Mouse (Mus musculus): ENCODE measurements around the gene Macrod1. TPM values are rescaled to one million over a fixed set of nuclear protein-coding genes. Genes with fewer than 3 reads are reported as not detected.
A peak's percentile ranks its signal among the peaks of the same experiment; 100 is the strongest.
"Not testable (repeated sequence)": the region's sequence is repeated elsewhere in the genome, so short reads cannot be mapped to it uniquely, and the experiment has no call there.

Macrod1 gene
- total RNA-seq (2022): 10 to 100 TPM; 27.7 to 64.8 (median 40.3) TPM

DNA sequence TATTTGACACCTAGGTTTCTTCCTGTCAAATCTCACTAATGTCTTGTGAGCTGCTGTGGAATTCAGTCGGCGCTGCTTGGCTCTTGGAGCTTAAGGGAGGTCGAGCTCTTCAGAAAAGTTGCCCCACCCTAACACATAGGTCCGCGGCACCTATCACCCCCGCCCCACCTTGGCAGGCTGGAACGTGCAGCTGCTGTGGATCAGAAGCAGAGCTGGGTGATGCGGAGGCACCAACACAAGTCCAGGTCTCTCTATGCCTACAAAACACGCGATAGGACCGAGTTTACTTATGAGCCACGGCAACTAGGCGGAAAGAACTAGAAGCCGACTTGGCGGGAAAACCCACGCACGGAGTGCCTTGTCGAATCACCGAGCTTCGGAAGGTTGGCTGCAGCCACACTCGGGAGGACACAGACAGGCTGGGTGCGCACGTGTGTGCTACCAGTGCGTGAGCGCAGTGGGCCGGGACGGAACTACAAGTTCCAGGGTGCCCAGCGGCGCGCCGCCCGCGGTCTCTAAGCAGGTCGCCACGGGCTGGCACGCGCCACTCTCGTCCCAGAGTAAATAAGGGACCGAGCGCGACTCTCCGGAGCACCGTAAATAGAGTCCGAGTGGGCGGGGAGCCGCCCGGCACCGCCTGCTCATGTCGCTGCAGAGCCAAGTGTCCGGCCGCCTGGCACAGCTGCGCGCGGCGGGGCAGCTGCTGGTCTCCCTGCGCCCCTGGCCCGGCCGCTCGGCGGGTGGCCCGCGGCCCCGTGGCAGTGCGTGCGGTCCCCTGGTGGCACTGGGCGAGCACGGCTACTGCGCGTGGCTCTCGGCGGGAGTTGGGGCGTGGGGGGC is at the start of gene Macrod1:
Gene Macrod1 (plus strand): TSS at position 563 of the 840 bp plus-strand sequence.
- DNase-seq: peak; percentile 77

DNA sequence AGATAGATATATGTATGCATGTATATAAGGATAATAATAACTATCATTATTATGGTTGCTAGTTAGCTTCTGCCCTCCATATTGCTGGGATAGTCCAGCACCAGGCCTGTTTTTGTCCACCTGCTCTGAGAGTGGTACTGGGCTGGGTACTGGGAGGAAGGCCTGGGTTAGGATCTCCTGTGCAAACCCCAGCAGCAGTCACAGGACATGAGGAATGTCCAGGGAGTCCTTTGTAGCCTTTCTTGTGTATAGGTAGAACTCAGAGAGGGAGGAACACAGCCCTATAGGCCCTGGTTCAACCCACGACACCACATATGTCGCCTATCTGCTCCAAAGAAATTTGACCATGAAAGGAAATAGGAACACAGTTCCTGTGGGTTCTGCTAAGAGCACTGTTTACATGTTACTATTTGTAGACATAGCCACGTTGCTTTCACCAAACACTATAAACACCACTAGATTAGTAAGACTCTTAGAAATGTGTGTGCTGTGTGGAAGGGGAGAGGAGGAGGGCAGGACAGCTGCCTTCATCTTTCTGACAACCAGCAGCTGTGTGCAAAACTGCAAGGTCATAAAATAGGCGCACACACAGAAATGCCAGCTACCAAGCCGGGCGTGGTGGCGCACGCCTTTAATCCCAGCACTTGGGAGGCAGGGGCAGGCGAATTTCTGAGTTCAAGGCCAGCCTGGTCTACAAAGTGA is 49.6 kb upstream of the Macrod1 start:
- no peak for DNase-seq

DNA sequence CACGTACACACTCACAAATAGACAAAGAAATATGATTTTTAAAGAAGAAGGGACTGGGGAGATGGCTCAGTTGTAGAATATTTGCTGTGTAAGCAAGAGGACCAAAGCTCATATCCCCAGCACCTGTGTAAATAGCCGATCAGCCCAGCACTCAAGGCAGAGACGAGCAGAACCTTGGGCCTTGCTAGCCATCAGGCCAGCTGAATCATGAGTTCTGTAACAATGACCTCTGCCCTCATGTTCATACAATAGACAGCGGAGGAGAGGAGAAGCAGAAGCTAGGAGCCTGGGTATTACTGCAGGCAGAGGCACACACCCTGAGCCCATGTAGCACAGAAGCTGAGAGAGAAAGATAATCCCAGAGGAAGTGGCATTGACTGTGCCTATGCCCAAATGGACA is 44.2 kb upstream of the Macrod1 start:
- no peak for DNase-seq

DNA sequence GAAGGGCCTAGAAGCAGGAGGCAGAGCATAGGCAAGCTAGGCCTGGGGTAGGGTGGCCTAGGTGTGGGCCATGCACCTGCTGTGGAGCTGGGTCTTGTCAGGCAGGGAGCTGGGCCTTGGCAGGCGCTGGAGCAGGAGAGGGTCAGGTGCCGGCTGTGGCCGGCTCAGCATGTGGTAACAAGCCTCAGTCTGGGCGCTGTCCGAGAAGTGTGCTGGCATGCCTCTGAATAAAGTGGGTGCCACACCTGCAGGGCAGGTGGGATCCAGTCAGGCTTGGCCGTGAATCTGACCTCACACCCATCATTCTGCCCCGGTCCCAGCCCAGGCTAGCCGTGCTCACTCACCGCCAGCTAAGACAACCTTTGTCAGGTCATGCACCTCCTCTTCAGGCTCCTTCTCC is 42.6 kb upstream of the Macrod1 start:
- DNase-seq: no peak

DNA sequence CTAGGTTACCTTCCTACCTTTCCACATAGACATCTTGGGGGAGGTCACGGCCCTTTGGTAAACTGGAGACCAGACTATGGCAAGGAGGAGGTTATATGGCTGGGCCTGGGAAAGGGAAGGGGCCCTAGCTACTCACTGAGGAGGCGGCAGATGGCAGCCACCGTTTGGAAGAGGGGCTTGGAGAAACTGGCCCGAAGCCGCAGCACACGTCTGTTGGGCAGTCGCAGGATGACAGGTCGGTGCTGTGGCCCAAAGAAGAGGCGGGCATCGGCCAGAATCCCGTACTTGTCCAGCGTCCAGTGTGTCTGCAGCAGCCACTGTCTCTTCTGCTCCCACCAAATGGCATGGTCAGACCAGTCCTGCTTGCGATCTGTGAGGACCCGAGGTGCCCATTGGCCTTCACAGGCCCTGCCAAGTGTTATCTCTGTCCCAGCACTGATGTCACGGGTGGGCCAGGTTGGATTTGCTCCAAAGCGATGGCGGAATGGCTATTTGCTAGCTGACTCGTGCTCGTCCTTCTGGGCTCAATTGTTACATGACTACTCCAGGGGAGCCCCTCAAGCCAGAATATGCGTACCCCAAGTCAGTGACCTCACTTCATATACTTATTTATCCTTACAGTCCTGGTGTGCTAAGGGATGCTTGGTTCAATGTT is 42.0 kb upstream of the Macrod1 start:
- no peak for DNase-seq

DNA sequence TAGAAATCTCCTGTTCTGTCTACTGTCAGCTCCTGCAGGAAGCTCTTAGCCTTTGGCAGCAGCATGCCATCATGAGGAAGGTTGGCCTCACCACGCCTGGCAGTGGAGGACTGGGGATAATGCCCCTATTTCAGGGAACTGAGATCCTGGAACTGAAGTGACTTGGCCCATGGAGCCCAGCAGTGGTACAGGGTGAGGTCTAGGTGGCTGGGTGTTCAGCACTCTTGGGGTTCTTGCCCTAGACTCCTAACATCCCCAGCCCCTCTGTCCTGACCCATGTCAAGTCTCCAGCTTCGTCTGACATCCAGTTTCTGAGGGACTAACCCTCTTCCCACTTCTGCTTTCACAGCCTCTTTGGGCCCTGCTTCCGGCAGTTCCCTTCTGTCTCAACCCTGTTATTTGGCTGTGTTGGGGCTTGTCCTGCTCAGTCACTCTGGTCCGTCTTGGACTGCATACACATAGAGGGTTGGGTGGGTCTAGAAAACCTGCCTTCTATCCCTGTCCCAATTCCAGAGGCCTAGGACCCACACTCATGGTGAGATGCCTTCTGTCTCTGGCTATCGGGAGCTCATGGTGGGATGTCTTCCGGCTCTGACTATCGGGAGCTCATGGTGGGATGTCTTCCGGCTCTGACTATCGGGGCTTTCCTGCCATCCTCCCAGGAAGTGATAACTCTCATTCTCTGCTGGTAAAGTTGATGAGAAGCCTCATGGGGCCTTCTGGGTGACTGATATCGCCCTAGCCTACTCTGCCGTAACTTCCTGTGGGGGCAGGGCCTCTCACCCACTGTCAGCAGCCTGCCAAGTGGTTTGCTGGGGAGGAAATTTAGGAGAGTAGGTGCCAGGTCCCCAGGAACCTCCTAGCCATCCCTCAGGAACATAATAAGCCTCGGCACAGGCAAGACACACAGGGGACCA is 38.8 kb upstream of the Macrod1 start:
- no peak for DNase-seq

DNA sequence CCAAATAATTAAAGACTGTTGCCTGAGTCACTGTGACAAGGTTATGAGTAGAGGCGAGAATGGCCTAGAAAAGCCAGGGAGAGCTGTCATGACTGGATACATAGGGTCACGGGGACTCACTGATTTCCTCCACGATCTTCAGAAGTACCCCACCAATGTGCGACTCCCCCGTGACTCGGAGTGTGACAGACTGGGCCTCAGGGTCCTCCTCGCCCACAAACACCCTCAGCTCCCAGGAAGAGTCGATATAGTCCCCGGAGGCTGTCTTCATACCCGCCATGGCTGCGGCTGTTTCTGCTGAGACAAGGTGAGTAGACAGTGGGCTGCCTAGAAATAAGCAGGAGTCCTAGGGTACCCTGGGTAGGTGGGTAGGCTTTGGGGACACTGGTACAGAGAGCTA is 38.1 kb upstream of the Macrod1 start:
- no peak for DNase-seq

DNA sequence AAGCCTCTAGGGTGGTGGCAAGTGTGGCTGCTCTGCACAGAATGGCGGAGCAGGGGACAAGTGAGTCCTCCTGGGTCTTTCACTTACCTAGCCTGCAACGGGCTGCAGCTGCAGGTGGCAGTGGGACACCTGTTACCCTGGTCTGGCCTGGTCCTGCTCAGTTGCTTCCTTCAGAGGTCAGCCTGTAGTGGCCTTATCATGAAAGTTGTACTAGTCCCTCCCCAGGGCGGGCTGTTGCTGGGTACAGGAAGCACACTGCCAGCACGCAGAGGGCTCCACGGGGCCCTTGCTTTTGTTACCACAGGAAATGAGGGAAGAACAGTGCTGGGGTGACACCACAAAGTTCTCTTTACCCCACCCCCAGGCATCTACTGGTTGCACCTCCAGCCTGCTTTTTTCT is 37.4 kb upstream of the Macrod1 start, which contains the start of gene Fermt3:
Gene Fermt3 (minus strand): TSS at position 279 of the 400 bp plus-strand sequence.
- DNase-seq: no peak

DNA sequence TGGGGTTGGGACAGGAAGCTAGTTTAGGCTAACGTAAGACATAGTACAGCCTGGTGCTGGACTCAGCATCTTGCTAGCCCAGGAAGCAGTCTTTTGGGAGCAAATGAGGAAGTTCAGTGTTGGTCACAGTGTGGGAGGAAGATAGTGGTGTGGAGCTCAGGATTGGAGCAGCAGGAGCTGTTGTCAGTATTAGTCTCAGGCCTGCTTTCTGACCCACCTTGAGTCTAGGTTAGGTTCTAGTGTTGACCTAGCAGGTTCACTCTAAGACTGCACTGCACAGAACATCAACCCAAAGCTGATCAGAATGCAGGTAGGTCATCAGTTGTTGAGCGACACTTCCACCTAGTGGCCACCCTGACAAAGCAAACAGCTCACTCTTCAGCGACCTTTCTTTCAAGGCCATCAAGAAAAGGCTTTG is 36.4 kb upstream of the Macrod1 start:
- DNase-seq: peak; percentile 60

DNA sequence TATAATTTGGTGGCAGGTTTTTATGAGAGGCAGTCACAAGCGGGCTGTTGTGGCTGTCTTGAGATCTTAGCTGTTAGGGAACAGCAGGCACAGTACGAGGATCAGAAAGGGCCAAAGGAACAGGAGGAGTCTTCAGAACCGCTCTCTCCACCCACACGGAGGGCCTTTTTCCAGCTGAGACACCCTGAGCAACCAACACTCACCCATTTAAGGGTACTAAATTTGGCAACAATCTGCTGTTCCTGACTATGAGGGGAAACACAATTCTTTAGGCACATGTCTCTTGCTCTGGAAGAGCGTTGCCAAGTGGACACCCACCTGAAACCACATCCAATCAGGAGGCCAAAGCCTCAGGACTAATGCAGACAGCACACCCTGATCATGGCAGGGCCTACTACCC is 27.1 kb upstream of the Macrod1 start:
- no peak for DNase-seq

DNA sequence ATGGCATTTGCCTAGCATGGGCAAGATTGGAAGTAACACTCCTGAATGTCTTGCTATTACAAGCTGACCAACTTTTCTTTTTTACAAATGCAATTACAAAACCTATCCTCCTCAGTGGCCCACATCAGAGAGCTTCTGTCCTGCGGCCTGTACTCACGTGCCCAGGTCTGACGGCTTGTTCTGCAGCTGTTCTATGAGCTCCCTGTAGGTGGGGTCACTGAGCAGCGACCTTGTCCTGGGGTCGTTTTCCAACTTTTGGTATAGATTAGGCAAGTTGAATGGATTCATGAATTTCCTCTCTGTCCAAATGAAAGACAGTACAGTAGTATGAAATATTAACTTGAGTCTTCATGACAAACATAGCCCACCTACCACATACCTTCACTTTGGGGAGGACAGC is 22.6 kb upstream of the Macrod1 start:
- DNase-seq: no peak

DNA sequence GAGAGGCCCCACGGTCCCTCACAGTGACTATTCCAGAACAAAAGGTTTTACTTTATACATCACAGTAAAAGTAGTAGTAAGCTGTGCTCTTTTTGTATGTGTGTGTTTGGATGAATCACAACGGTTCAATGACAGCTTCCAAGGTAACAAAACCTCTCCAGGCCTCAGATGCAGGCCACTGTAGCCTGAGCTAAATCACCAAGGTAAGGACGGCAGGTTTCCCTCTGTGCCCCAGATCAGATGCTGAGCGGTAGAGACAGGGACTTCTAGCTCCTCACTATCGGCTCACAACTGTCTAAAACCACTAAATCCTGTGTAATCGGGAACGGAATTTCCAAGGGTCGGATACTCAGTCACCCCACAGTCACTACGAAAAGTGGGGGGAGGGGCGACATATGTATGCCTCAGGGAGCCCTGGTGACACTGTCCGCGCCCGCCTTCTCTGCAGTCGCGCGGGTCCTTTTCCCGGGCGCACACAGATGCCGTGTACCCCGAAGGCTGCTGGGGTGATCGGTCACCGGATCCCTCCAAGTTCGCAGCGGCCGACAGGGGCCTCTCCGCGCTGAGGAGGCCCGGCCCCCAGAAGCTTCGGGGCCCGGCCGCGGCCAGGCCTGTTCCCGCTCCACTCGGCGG is 17.4 kb upstream of the Macrod1 start:
- peak; percentile 71 for DNase-seq

DNA sequence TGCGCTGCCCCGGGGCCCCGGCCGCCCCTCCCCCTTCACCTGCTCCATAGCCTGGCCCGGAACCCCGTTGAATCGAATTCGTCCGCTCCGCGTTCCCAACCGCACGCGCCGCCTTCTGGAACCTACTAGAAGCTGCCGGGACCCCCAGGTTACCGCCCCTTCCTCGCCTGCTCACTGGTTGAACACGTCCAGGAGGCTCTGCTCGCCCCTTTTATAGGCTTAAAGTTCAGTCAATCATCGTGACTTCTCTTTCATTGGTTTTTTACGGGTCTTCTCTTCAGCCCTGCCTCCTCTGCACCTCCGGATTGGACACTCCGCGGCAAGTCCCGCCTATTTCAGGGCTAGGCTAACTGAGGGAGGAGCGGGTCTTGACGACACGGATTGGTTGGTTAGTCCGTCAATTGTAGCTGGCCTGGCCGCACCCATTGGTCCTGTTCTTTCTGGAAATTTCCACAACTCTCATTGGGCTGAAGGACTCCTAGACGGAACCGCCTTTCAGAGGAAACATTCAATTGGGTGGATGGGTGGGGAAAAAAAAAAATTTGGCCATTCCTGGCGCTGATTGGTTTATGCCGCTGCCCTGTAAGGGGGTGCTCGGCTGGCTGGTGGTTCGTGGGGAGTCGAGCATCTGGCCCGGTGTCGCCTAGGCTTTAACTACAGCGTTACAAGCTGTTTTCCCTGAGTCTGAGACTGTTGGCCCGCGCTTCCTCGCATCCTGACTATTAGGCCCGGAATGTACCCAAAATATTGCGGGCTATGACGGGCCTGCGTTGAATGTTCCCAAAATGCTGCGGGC is 16.6 kb upstream of the Macrod1 start, which contains the start of gene Stip1:
Gene Stip1 (minus strand): TSS at position 127 of the 796 bp plus-strand sequence.
- peak; percentile 100 for DNase-seq

DNA sequence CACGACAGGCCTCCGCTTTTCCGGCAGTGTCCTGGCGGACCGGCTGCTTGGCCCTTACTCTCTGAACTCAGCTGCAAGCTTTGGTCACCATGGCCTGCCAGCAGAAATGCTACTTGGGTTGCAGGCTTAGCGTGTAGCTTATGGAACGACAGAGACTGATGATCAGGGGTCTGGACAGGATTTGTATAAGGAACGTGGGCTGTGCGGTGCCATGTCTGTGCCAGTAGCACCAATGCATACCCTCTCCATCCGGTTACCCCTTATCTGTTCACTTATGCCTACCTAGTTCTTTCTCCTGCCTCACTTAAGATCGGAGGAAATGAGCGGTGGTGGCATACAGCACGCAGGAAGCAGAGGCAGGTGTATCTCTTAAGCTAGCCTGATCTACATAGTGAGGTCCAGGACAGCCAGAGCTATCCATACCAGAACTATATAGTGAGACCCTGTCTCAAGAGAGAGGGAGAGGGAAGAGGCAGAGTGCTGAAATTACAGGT is 15.9 kb upstream of the Macrod1 start:
- DNase-seq: no peak

DNA sequence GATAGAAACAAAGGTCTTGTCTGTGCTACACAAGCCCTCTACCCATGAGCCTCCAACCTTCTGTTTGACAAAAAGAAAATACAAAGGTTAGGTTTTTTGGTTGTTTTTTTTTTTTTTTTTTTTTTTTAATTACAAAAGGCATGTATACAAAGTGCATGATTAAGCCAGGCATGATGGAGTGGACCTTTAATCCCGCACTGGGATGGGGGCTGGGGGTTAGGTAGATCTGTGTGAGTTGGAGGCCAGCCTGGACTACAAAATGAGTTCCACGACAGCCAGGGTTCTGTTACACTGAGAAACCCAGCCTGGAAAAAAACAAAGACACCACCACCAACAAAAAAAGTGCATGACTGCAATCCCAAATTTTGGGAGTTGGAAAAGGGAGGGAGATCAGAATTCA is 15.4 kb upstream of the Macrod1 start:
- no peak for DNase-seq

DNA sequence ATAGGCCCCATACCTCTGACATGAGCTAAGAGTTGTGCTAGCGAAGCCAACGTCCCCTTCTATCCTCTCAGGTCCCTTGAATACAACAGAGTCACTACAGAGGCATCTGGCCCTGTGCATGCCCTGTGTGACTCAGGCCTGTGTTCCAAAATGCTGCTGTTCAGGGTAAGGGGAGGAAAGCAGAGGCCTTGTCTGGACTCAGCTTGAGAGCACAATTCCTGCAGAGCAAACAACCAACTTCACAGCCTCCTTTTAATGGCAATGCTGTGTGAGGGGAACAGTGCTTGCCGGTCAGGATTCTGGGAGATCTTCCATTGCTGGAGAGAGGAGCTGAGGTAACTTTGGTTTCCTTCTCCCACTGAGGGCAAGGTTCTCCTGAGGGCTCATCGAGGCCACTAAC is 12.3 kb upstream of the Macrod1 start:
- DNase-seq: no peak

DNA sequence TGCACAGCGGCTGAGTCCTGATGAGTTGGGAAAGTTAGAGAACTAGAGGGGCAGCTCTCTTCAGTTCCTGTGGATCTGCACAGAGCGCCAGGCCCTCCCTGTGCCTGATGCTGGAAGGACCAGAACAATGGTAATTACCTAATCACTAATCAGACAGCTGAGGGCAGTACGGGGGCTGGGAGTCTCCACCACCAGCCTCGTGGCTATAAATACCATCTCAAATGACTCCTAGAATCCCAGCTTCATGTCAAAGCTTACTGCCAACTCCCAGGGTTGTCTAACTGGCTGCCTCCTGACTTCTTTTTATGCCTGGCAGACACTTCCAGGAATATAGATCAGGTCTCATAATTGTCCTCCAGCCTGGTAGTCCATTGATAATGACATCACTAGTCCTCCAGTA is 11.9 kb upstream of the Macrod1 start:
- DNase-seq: no peak

DNA sequence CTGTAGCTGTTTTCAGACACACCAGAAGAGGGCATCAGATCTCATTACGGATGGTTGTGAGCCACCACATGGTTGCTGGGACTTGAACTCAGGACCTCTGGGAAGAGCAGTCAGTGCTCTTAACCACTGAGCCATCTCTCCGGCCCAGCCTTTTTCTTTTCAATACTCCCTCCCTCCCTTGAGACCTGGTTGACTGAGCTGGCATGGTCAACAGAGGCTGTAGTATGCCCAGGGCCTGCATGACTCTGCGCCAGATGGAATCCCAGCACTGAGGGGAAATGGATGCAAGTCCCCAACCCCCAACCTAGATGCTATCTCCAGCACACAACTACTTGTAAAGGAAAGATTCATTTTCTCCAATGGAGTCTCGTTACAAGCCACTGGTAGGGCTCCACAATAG is 3.2 kb upstream of the Macrod1 start:
- not testable (repeated sequence) for DNase-seq

DNA sequence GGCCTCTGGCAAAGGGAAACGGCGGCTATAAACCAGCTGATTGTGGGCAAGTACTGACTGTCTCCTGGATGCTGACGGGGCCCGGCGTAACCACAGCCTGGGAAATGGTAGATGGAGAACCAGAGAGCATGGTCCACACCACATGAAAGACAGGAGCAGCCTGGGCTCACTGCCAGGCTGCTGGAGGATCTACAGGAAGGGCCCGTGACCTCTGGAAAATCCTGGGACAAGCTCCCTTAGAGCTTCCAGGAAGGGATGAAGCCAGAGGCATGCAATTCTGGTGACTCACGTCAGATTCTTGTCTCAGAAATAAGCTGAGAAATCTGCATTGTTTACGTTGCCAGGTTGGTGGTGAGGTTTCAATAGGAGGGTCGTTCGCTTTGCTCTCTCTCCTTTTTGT is 1.8 kb upstream of the Macrod1 start:
- no peak for DNase-seq

DNA sequence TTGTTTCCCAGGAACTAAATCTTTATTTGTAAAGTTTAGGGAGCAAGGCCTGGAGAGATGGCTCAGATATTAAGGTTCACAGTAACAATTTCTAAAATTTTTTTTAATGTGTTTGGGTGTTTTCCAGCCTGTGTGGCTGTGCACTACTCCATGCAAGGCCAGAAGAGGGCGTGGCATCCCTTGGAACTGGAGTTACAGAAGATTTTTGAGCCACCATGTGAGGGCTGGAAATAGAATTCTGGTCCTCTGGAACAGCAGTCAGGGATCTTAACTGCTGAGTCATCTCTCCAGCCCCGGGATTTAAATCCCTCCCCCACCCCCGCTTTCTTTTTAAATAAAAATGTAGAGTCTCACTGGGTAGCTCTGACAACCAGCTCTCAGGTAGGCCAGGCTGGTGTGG is 1.4 kb upstream of the Macrod1 start:
- DNase-seq: no peak

Measured in adrenal gland, adult 8-10 months (tissue).